Mouse (Mus musculus): ENCODE measurements around the gene Arhgap21. TPM values are rescaled to one million over a fixed set of nuclear protein-coding genes. Genes with fewer than 3 reads are reported as not detected.

Arhgap21 gene
- total RNA-seq, 2 experiments from 2014 or later, result 105 to 112 TPM

DNA sequence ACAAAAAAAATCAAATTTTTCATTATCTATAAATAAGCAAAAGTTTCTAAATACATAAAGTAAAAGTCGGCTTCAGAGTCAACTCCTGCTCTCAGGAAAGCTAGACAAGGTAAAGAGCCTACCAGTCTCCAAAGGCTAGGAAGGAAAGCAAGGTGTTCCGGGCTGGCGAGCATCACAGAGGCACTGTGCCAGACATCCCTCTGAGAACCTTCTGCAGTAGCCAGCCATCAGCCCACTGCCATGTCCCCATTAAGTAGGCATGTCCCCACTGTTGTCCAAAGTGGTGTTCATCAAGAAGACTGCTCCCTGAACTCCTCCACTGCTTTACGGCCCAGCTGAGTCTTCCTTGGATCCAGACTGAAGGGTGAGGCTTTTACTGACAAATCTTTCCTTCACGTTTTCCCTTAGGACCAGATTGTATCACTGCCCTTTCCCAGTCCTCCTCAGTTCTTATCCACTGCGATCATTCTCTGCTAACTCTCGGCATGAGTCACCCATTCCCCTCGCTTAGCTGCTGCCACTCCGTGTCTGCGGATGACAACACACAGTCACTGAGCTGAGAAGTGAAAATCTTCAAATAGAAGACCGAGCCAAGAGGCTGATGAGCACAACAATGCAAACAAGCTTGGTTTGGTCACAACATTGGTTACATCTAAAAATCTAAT lies 65.6 kb downstream of the Arhgap21 start:
- intact Hi-C loops (cut with DNase I), result loop anchor here (5.0 kb wide), 1 partner anchor 134 kb away; no protein-coding TSS in a partner anchor
- DNase-seq, result no peak

DNA sequence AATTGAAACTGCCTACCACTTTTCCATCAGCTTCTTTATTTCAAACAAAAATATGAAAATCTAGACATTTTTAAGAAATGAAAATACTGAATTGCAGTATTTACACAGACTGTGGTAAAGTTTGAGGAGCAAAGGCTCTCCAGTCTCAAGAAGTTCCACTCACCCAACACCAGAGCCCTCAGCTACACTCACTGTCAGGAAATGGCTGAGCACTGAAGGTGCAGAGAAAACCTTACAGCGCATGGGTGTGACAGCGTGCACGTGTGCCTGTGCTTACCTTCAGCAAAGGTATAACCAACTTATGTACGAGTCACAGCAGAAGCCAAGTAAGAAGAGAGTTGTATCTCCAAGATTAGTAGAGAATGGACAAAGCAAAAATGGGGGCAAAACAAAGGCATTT lies 66.8 kb downstream of the Arhgap21 start:
- intact Hi-C loops (cut with DNase I), result loop anchor here (5.0 kb wide), 1 partner anchor 135 kb away; no protein-coding TSS in a partner anchor
- DNase-seq, result no peak

DNA sequence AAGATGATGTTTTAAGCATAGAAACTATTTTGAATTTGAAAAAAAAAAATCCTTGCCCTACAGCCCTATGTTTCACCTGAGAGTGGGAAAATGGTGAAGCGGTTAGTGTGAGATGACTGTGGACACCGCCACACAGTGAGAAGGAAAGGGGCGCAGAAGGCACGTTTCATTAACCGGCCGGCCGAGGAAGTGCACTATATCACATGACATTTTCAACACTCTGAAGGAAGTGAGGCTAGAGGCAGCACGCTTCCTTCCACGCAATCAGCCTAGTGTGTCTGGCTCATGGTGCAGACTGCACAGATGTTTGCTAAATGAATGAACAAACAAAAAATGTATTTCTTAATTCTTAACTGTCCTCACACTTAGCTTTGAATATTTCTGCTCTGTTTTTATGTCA lies 69.4 kb downstream of the Arhgap21 start:
- DNase-seq, result peak in 1 of 2 experiments; percentile 31
- intact Hi-C loops (cut with DNase I), result loop anchor here (2.0 to 5.0 kb wide), 3 partner anchors 68 to 290 kb away; no protein-coding TSS in a partner anchor

DNA sequence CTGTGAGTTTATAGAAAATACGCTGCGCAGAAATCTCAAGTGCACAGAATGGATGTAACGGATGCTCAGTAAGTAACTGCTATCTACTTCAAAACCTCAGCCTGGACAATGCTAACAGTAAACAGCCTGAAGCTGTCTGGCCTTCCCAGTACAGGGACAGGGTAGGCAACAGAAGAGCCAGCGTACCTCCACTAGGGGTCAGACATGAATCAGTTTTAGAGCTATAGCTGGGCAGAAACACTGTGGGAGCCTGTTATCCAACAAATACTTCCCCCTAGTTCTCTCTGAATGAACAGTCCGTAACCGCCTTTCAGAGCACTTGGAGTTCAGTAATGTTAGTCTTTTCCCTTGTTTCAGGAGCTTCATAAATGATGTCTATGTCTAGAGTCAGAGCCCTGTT lies 70.0 kb downstream of the Arhgap21 start:
- intact Hi-C loops (cut with DNase I), result loop anchor here (1.0 to 5.0 kb wide), 4 partner anchors 68 to 363 kb away; no protein-coding TSS in a partner anchor
- peak; percentile 89 to 90 for DNase-seq

DNA sequence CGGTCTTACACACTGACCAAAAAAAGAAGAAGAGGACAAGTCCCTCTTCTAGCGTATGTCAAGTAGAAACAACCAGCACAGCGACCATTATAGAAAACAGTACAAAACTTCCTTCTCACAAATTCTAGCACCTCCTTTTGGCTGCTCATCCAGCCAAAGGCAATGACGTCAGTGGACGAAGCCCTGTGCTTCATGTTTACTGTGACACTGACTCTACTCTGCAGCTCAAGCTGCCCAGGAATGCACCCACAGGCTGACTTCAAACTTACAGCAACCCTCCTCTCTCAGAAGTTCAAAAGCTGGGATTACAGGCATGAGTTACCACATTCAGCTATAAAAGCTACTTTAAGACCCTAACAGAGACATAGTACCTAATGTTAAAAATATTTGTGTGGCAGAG lies 72.2 kb downstream of the Arhgap21 start:
- intact Hi-C loops (cut with DNase I), result loop anchor here (5.0 kb wide), 1 partner anchor 121 kb away; no protein-coding TSS in a partner anchor

DNA sequence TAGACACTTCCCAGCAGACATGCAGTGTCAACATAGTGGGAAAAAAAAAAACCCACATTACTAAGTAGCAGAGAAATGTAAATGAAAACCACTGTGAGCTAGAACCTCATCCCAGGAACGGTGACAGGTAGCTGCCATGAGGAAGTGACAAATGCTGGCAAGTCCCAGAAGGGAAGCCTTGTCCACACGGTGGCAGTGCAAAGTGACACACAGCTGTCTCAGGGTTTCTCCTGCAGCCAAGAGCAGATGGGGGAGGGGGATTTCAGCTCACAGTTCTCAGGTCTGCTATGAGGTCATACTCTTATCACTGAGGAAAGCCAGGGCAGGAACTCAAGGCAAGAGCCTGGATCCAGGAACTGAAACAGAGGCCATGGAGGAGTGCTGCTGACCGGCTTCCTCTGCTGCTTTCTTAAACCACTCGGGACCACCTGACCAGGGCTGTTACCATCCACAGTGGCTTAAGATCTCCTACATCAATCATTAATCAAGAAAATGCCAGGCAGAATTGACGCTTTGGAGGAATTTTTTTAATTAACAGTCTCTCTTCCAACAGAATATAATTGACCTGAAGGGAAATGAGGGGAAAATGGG lies 74.5 kb downstream of the Arhgap21 start:
- peak; percentile 51 to 54 for DNase-seq
- intact Hi-C loops (cut with DNase I), result no loop called here

More for the DNA sequence above, 72.2 kb downstream of the Arhgap21 start:
- peak; percentile 36 to 48 for DNase-seq

DNA sequence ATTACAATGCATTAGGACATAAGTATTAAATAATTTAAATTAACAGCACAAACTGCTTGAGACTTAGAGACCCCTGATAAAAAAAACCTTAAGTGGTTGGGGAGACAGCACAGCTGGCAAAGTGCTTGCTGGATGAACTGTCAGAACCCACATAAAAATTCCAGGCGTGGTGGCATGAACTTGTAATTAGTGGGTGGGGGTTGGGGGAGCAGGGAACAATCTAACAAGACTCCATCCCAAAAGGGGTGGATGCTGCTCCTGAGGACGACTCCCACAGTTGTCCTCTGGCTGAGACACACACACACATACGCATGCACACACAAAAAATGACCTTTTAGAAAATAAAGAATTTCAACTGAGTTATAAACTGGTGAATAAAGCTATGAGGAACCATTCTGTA lies 79.9 kb downstream of the Arhgap21 start:
- intact Hi-C loops (cut with DNase I), result no loop called here
- DNase-seq, result no peak

DNA sequence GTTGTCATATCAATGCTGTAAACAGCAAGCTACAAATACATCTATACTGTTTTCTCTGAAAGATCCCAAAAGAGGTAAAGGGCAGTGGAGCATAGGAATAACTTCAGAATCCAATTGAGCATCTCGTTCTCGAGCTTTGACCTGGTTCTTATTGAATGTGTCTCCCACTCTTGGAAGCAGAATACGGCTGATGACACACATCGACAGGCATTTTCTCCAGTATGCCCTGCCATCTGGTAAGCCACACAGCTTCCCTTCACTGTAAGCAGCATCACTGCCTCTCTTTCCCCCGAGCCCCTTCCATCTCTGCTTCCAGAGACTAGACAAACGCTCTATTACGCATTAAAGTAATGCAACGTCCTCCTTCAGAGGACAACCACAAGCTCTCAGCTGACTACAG lies 85.4 kb downstream of the Arhgap21 start:
- intact Hi-C loops (cut with DNase I), result no loop called here
- DNase-seq, result no peak

- intact Hi-C loops (cut with DNase I), result no loop called here
- DNase-seq, result no peak
Measured at GRCm38 (mm10) chr2:20879877-20880605, 88.6 kb downstream of the Arhgap21 start.

DNA sequence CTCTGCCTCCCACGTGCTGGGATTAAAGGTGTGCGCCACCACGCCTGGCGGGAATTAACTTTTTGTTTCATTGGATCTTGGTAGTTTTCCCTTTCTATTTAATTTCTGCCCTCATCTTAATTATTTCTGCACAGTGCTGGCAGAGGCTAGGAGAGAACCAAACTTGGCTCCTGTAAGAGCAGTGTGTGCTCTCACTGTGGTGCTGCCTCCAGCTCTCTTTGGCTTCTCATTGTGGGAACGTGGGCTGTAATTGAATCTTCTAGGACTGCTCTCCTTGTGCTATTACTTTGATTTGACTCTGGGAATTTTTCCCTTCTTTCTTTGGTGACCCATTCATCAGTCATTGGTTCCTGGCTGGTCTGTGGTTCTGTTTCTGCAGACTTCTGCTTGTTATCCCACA lies 94.1 kb downstream of the Arhgap21 start:
- DNase-seq, result no peak
- intact Hi-C loops (cut with DNase I), result no loop called here

GRCm38 (mm10) chr2:20869212-20869965 lies 99.3 kb downstream of the Arhgap21 start:
- peak; percentile 23 to 39 for DNase-seq
- intact Hi-C loops (cut with DNase I), result no loop called here

DNA sequence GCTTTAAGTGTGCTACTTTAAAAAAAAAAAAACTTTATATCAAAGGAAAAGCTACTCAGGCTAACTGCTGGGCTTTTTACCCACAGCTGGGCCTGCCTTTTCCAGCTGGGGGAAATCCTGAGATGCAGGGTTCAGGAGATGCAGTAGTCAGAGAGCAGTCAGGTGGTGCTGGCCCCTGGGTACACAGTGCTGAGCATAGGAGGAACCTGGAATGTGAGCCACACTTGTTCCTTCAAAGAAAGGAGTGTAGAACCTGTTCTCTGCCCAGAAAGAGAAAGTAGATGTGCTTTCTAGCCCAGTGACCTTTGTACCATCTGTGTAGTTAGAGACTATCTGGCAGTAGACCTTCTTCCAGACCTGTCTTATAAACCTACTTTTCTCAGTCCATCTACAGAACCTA lies 100.6 kb downstream of the Arhgap21 start:
- no peak for DNase-seq
- intact Hi-C loops (cut with DNase I), result no loop called here

DNA sequence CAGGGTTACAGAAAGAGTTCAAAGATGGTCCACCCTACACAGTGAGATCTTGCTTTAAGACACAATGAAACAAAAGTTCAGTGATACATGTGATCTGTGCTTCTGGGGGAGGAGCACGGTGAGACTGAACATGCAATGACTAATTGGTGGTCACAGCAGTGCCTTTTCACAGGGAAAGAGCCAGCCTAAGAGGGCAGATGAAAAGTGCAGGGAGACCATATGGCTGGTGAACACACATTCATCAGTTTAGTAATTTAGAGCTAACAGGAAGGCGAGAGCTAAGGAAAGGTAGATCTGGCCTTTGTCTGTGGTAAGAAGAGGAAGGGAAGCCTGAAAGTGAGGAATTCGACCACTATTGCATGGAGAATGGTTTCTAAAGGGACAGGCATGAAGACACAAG lies 102.9 kb downstream of the Arhgap21 start:
- intact Hi-C loops (cut with DNase I), result no loop called here

DNA sequence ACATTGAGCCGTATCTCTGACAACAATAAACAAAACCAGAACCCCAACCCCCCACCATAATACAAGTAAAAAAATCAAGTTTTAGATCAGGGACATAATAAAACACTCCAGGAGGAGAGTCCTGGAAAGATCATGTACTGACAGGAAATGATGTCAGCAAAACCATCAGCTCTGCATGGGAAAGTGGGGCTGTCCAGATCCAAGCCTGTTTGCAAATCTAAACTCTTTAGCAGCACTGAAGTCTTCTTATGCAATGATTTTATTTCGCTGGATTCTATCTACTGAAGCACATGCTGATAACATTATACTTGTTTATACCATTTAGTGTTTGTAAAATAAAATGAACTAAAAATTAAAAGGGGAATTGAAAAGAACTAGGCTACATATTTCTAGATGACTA lies 104.1 kb downstream of the Arhgap21 start:
- intact Hi-C loops (cut with DNase I), result no loop called here
- DNase-seq, result no peak

More for the DNA sequence above, 102.9 kb downstream of the Arhgap21 start:
- DNase-seq, result no peak

- DNase-seq, result no peak
- intact Hi-C loops (cut with DNase I), result no loop called here
Measured at GRCm38 (mm10) chr2:20860756-20861155, 107.9 kb downstream of the Arhgap21 start.

DNA sequence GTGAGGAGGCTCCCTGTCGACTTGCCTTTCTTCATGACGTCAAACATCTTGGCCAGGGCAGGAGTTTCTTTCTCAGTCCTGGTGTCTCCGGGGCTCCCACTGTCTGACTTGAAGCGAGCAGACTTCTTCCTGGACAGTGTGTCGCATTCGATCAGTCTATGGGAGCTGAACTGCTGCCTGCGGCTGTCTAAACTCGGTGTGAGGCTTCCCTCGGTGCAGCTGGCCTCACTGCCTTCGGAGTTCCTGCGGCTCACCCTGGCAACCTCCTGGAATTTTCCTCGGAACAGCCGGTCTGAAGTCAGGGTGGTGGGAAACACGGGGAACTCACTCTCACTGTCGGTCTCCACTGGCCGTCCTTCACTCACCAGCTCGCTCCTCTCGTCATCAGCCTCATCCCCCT lies 119.3 kb downstream of the Arhgap21 start:
- intact Hi-C loops (cut with DNase I), result no loop called here
- no peak for DNase-seq

- DNase-seq, result no peak
Measured at GRCm38 (mm10) chr2:20831608-20832406, 136.9 kb downstream of the Arhgap21 start.

GRCm38 (mm10) chr2:20830882-20831281 lies 137.8 kb downstream of the Arhgap21 start:
- intact Hi-C loops (cut with DNase I), result no loop called here
- no peak for DNase-seq

More at GRCm38 (mm10) chr2:20831608-20832406, 136.9 kb downstream of the Arhgap21 start:
- intact Hi-C loops (cut with DNase I), result no loop called here

DNA sequence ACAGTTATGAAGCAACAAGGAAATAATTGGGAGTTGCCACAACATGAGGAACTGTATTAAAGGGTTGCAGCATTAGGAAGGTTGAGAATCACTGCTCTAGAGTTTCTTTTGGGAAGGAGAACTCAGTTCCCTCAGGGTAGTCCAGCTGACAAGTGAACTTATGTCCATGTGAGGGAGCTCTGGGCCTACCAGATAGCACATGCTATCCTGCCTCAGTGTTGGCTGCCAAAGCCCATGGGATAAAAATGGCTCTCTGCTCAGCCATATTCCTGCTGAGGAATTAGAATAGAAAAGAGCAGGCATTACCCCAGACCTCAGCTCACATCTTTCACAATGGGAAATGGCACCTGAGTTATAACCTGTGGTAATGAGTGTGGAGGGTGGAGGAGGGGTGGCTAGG lies 142.4 kb downstream of the Arhgap21 start:
- intact Hi-C loops (cut with DNase I), result no loop called here
- DNase-seq, result no peak

DNA sequence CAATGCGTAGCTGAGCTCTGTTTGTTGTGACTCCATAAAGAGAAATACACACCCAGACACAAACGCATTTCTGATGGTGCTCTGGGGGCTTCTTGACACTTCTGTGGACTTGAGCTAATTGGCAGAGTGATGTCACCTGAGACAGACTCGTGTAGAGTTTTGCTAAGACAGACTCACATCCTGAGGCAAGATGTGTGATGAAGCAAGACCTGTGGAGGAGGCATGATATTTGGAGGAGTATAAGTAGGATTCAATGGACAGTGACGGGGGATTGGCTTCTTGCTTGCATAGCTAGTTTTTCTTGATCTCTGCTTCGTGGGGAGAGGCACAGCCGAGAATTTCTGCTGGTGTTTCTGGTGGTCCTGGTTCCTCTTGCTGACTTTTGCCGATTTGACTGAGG lies 150.5 kb downstream of the Arhgap21 start:
- intact Hi-C loops (cut with DNase I), result no loop called here
- no peak for DNase-seq

Measured in heart, postnatal 10 days (tissue).